Mouse (Mus musculus): ENCODE results near the gene Phlda3.

DNA sequence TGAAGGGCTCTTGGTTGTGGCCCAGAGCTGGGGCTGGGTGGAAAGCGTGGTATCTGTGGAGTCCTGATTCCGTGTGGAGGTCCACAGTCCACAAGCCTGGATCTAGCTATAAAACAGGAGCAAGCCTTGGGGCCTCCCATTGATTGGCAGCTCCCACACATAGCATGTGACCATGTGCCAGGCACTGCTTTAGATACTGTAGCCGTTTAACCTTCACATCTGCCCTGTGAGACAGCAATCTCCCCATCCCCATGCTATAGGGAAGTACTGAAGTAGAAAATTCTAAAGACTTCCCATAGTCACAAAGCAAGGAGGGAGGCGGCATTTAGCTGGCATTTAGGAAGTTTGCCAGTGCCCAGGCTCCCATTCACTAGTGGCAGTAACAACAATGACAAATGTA is 47.2 kb downstream of the Phlda3 start:
- TF ChIP-seq CTCF (conservative IDR thresholded peaks at IDR 0.05; ENCODE audit: low read length), result no peak
- TF ChIP-seq NANOG (IDR thresholded peaks at IDR 0.05; ENCODE audit: borderline replicate concordance, low read length), result no peak
- no peak for TF ChIP-seq POU5F1 (IDR thresholded peaks at IDR 0.05; ENCODE audit: borderline replicate concordance, low read length)
